Mouse (Mus musculus) right cerebral cortex, adult 2 months (tissue): ENCODE measurements around the gene Mical3.

ENCODE experiments used
- DNase-seq, 2 experiments: peaks; one replicate each; pipeline ENCODE4 v3.0.0; 2021 to 2022; ENCODE audit warnings: low spot score in 2 of 2

Gene Mical3

GRCm38 (mm10) chr6:121145906-121146305, 15.1 kb upstream of the Mical3 start:
- no peak for DNase-seq

DNA sequence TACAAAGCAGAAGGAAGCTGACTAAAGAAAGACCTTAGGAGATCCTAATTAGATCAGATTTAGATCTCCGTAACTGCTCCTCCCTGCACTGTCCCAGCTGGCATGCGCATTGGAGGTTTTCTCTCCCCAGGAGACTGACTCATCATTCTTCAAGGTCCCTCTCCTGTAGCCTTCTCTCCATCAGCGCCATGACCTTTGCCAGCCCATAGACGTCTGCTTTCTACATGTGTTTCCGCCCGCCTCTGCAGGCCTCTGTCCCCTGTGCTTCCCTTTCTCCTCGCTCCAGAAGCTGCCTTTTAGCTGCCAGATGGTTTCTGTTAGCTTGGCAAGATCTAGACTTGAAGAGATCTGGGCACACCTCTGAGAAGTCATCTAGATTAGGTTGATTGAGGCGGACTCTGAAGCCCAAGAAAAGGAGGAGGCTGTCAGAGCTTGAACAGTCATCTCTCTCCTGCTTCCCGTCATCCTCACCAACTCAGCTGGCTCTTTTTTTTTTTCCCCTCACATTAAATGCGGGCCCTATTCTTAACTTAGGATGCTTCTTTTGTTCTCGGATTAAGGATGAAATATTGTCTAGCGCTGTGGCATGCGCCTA, 14.3 kb upstream of the Mical3 start:
- DNase-seq = no peak

GRCm38 (mm10) chr6:121144066-121144465, 13.3 kb upstream of the Mical3 start:
- peak in 1 of 2 experiments; percentile 20 for DNase-seq

DNA sequence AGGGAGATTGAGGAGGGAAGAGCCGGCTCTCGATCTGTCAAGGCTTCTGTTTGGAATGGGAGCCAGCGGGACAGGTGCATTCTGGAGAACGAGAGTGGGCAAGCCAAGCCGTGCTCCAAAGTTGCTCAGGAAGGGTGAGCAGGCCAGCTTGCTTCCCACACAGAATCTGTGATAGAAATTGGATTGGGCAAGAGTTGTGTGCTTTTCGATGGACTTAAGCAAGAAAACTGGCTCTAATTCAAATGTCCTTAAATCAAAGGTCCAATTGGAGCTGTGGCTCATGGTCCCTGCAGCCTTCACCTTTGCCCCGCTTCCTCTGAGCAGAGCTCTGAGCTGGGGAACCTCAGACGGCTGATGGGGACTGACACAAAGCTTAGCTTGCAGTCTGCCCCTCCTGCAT, 12.6 kb upstream of the Mical3 start:
- no peak for DNase-seq

DNA sequence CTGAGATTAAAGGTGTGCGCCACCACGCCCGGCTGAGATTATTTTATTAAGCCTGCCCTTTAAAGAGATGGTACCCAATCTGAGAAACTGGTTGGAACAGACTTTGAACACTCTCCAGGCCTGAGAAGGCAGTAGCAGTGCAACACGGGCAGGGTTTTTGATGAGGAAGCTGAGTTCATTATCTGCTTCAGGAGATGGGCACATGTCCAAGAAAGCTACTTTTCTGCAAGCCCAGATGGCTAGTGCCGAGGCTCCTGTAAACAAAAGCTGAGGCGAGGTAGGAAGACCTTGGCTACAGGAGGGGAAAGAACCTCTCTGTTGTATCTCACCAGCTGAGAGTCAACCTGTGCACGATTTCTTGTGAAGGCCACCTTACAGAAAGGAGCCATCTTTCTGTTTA, 11.5 kb upstream of the Mical3 start:
- DNase-seq = no peak

- no peak for DNase-seq
Measured at GRCm38 (mm10) chr6:121139271-121139670, 8.5 kb upstream of the Mical3 start.

DNA sequence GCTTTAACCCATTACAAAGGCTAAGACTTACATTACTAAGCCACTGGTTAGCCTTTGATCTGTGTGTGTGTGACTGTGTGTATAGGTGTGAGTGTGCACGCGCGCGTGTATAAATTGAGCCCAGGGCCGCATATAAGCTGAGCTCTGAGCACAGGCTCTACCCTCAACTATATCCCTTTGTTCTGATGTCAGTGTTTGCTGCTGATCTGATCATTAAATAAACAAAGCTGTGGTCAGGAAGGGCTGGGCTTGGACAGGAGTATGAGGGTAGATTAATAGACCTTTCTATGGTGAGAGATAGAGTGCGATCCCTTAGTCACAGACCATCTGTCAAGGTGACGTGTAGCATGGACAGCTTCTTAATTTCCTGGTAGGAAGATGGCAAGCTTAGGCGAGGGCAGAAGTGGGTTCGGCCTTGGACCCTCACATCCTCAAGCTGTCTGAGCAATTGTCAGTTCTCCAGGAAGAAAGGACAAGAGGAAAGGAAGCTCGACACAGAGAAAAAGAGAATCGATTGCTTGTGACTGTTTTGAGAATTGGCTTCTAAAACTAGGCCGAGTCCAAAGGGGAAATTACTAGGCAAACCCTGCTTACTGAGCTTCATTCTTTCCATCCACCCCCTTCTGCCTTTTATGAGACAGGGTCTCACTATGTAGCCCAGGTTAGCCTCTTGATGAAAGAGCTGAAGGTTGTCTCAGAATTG, 7.7 kb upstream of the Mical3 start:
- no peak for DNase-seq

- DNase-seq = no peak
Measured at GRCm38 (mm10) chr6:121137222-121137621, 6.4 kb upstream of the Mical3 start.

DNA sequence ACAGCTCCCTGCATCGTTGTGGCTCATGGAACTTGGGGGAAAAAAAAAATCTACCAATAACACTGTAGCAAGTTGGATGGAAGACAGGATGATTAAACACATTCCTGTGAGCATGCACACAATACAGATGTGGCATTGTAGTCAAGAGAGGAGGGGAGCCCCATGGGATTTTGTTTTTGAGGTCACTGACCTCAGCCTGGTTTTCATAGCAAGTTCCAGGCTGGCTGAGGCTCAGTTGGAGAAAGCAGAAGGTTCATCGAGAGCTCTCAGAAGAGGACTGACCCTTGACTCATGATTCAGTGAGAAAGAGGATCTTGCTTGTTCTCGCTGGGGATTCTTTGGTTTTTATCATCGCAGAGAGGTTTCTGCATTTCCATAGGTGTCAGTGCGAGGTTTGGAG, 4.1 kb upstream of the Mical3 start:
- no peak for DNase-seq

- no peak for DNase-seq
Measured at GRCm38 (mm10) chr6:121134249-121134648, 3.5 kb upstream of the Mical3 start.

DNA sequence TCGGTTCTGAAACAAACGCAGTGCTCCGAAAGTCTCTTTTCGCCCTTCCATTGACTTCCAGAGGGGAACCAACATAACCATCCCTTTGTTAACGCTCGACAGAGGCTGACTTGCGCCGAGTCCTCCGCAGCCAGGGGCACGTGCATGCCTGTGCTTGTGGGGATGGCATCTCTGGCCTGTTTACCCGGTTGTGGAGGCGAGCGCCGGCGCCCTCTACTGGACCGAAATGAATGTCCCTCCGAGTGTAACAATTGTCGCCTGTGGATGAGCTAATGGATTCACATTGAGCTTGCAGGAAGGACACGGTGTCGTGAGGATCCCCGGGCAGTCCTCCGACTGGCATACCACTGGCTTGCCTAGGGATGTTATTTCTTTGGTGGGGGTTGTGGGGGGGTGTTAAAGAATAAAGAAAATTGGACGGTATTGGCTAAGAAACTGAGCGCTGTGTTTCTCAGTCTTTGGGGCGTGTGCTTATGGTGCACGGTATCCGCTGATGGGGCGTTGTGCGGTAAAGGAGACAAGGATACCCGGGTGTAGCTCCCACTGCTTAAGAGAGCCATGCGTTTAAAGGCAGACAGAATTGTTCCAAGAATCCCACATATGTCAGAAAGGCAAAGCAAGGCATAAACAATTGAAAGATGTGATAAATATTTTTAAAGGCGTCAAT, 627 bp downstream of the Mical3 start:
- peak; percentile 91 to 94 for DNase-seq

- peak; percentile 54 to 55 for DNase-seq
Measured at GRCm38 (mm10) chr6:121129506-121129905, 1.3 kb downstream of the Mical3 start.

- DNase-seq = peak; percentile 33 to 51
Measured at GRCm38 (mm10) chr6:121128736-121129135, 2.1 kb downstream of the Mical3 start.

GRCm38 (mm10) chr6:121127726-121128125, 3.1 kb downstream of the Mical3 start:
- no peak for DNase-seq

GRCm38 (mm10) chr6:121126202-121126601, 4.6 kb downstream of the Mical3 start:
- DNase-seq = no peak

- DNase-seq = no peak
Measured at GRCm38 (mm10) chr6:121122739-121123241, 8.0 kb downstream of the Mical3 start.

DNA sequence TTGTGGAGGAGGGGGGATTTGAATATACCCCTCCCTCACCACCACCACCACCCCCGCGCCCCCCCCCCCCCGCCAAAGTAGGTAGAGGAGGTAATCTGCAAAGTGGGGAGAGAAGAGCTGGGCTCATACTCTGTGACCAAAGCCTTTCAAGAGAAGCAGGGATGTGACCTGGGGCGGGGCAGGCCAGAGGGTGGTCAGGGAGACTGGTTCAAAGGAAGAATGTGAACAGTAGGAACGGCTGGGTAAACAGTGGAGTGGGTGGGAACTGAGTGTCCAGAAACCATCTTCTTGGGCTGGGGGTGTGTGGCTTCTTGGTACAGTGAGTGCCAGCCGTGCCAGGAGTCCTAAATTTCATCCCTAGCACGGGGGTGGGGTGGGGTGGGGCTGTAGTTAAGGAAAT, 10.0 kb downstream of the Mical3 start:
- DNase-seq = no peak

DNA sequence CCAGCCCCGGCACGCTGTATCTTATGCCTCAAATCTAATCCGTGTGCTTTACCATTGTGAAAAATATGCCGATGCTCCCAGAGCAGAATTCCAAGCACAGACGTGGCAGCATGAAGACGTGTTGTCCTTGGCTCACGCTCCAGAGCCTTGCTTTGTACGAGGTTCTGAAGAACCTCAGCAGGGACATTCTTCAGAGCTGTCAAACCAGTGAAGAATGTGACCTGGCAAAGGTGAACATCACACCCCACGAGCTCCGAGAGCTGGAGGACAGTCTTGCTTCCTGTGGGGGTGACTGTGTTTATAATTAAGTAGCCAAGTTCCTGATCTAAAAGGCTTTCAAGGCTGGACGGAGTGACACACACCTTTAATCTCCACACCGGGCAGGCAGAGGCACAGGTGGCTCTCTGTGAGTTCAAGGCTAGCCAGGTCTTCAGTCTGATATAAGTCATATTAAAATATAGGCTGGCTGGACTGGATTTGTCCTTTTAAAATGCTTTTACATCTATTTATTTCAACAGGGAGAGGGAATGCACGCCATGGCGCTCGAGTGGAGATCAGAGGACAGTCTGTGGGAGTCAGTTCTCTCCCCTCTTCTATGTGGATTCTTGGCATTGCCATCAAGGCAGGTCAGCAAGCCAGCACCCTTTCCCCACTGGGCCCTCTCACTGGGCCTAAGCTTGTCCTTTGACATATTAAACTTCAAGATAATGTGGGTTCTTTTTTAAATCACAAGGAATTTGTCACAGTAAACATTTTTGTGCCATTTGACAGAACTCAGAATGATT, 12.6 kb downstream of the Mical3 start:
- no peak for DNase-seq

DNA sequence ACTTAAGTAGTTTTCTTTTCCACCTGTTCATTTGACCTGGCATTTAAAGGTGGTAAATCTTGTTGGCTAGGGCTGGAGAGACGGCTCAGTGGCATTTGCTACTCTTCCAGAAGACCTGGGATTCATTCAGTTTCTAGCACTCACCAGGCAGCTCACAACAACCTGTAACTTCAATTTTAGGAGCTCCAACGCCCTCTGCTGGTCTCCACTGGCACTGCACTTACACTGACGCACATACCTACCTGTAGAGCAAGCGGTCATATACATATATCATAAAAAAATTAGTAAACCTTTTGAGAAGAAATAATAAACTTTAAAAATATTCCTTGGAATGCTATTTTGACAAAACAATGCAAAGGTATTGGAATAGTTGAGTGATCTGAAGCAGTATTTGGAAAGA, 13.7 kb downstream of the Mical3 start:
- DNase-seq = no peak

- no peak for DNase-seq
Measured at GRCm38 (mm10) chr6:121116434-121116833, 14.4 kb downstream of the Mical3 start.

DNA sequence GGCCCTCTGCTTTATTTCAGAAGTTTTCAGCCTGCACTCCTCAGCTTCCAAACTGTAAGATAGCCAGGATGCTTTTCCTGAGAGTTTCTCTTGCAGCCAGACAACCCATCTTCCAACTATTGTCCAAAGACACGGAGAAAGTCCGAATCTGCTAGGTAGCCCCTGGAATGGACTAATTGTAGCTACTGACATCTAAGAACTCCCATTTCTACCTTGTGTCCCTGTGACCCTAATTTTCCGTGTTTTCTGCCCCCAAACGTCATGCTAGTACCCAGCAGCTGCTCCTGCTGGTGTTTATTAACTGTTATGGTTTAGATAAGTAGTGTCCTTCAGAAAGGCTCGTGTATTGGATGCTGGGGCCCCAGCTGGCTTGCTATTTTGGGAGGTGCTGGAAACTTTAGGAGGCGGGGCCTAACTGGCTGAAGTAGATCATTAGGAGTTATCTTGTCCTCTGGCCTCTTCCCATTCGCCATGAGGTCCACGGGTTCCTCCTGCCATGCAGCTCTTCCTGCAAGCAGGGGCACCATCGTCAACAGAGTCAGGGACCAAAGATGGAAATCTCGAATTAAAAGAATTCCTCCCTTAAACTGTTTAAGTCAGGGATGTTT, 19.2 kb downstream of the Mical3 start:
- no peak for DNase-seq
